Mouse (Mus musculus) liver, postnatal 0 days (tissue): ENCODE measurements around the gene Lrmda.

ENCODE experiments used
- CTCF ChIP-seq: sonication (generic); IDR thresholded peaks from 2 replicates; pipeline ENCODE4 v1.5.1; 2016; ENCODE audit warnings: antibody characterized with exemption, low read depth
- EP300 ChIP-seq: IDR thresholded peaks from 2 replicates; pipeline ENCODE4 v1.6.1; 2016; ENCODE audit warnings: antibody characterized with exemption, low read depth, mild to moderate bottlenecking

DNA sequence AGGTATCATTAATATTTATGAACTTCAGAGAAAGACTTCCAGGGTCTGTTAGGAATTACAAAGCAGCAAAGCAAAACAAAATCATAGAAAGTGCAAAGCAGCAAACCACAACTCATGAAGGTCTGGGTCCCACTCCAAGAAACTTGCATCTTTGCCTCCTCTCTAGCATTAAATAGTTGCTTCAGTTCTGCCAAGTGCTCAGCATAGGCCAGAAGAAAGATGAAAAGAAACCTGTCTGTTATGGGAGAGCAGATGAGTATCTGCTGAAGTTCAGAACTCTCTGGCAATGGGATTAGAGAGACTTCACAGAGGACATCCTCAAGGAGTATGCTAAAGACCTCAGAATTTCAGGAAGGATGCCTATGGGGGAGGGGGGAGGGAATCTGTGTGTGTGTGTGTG, 901.6 kb downstream of the Lrmda start:
- TF ChIP-seq CTCF (no peak), EP300 (no peak)
